In genomic region chr1:86408515-86408914, GRCm38 (mm10) we compare ENCODE assay signal across 41 mouse cellular contexts. TPM values are rescaled to one million over a fixed set of nuclear protein-coding genes. Genes with fewer than 3 reads are reported as not detected.
"Had no signal": no experiment of that assay in that cellular context is flagged by ENCODE, and none has a peak within 500 bp of the region (broad histone marks: within the 10 kb centered on the region; RNA-seq: fewer than 3 reads in every experiment).

No protein-coding gene starts in this region.

- ATAC-seq: hindbrain, embryonic 16.5 days; inflammation-experienced regulatory T-cells, adult 6 months; liver, embryonic 12.5 days had no signal

- H3K4me1 ChIP-seq: kidney, embryonic 15.5 days had no signal

- DNase-seq: gastrocnemius, adult 2 months; gastrocnemius, postnatal 10 days; gastrocnemius, postnatal 25 days; heart, adult 18-20 months; heart, postnatal 10 days; heart, postnatal 4 days; kidney, adult 11 months; kidney, adult 2 months; kidney, adult 9 months; kidney, postnatal 14 days; kidney, postnatal 36 days; layer of hippocampus, adult 9-11 months; layer of hippocampus, postnatal 36 days had no signal

- H3K9me3 ChIP-seq: heart, embryonic 10.5 days had no signal

- H3K36me3 ChIP-seq: heart, embryonic 10.5 days; heart, embryonic 12.5 days; hindbrain, embryonic 10.5 days; hindbrain, embryonic 12.5 days; kidney, embryonic 15.5 days; liver, embryonic 12.5 days had no signal

- H3K4me3 ChIP-seq: gastrocnemius, adult 2 months; heart, embryonic 10.5 days; heart, embryonic 12.5 days; hindbrain, embryonic 10.5 days; hindbrain, embryonic 12.5 days; kidney, embryonic 15.5 days; liver, embryonic 12.5 days had no signal

- H3K9ac ChIP-seq: heart, embryonic 12.5 days; hindbrain, embryonic 12.5 days; hindbrain, embryonic 14.5 days; kidney, embryonic 15.5 days; liver, embryonic 12.5 days; liver, embryonic 14.5 days had no signal

- H3K27ac ChIP-seq: gastrocnemius, adult 2 months; heart, embryonic 10.5 days; hindbrain, embryonic 12.5 days; hindbrain, embryonic 14.5 days; kidney, embryonic 15.5 days; kidney, postnatal 0 days; liver, embryonic 12.5 days; liver, embryonic 14.5 days had no signal

- H3K27me3 ChIP-seq: heart, embryonic 12.5 days; hindbrain, embryonic 12.5 days; kidney, embryonic 15.5 days; liver, embryonic 12.5 days had no signal

- H3K4me2 ChIP-seq: heart, embryonic 12.5 days; hindbrain, embryonic 12.5 days; hindbrain, embryonic 14.5 days; kidney, embryonic 15.5 days; liver, embryonic 12.5 days had no signal

RNA-seq across cellular contexts. Expression of gene Nmur1, which starts 17.5 kb away (rescaled TPM):
- total RNA-seq: gastrocnemius, adult 2 months; gastrocnemius, postnatal 10 days; gastrocnemius, postnatal 25 days; gastrocnemius, postnatal 4 days; granulocyte monocyte progenitor cell, adult 5-6 weeks; heart, adult 18-20 months; heart, adult 8-10 months; heart, postnatal 10 days; heart, postnatal 25 days; heart, postnatal 4 days; layer of hippocampus, adult 18-20 months; layer of hippocampus, adult 8-10 months; layer of hippocampus, postnatal 14 days; layer of hippocampus, postnatal 36 days; left cerebral cortex, adult 18-20 months; left cerebral cortex, postnatal 36 days; liver, adult 2 months had no signal
- polyA plus RNA-seq: heart, embryonic 12.5 days; heart, embryonic 14.5 days; heart, embryonic 16.5 days; hindbrain, embryonic 14.5 days; kidney, embryonic 15.5 days; kidney, postnatal 0 days; limb, embryonic 14.5 days; liver, adult 2 months; liver, embryonic 14.5 days had no signal

RNA-seq across cellular contexts. Expression of gene Tex44, which starts 17.6 kb away (rescaled TPM):
- total RNA-seq: gastrocnemius, adult 2 months; gastrocnemius, postnatal 10 days; gastrocnemius, postnatal 25 days; gastrocnemius, postnatal 4 days; granulocyte monocyte progenitor cell, adult 5-6 weeks; heart, adult 18-20 months; heart, adult 8-10 months; heart, postnatal 10 days; heart, postnatal 25 days; heart, postnatal 4 days; layer of hippocampus, adult 18-20 months; layer of hippocampus, adult 8-10 months; layer of hippocampus, postnatal 14 days; layer of hippocampus, postnatal 36 days; left cerebral cortex, adult 18-20 months; left cerebral cortex, adult 8-10 months; left cerebral cortex, postnatal 10 days; left cerebral cortex, postnatal 36 days; liver, adult 2 months had no signal
- polyA plus RNA-seq: heart, embryonic 10.5 days; heart, embryonic 12.5 days; heart, embryonic 14.5 days; heart, embryonic 16.5 days; hindbrain, embryonic 10.5 days; hindbrain, embryonic 12.5 days; hindbrain, embryonic 14.5 days; hindbrain, embryonic 16.5 days; inflammation-experienced regulatory T-cells, adult 6 months; kidney, adult 2 months; kidney, embryonic 15.5 days; kidney, postnatal 0 days; large intestine, adult 2 months; limb, embryonic 11.5 days; limb, embryonic 14.5 days; liver, adult 2 months; liver, embryonic 12.5 days; liver, embryonic 14.5 days had no signal
